Mouse (Mus musculus) mouse trophoblast stem cell (cell line): Measurements from ENCODE around the gene Gfap.

ENCODE experiments used
- in situ Hi-C, 2 experiments: fragments of 300-500 bp; cut with MseI, MboI; formaldehyde crosslinking; loops; 2 replicates in 1 of 2; 3 replicates in 1 of 2; pipeline ENCODE4 v1.15.1; 2025

Gene Gfap

GRCm38 (mm10) chr11:102837385-102837784 is 63.3 kb downstream of the Gfap start:
- in situ Hi-C loops, result no loop called here
